Mouse (Mus musculus) embryo, embryonic 11 days (tissue): Measurements from ENCODE around the gene Ppp1r12a.
A peak's percentile ranks its signal among the peaks of the same experiment; 100 is the strongest.

Experiments used
- DNase-seq: peaks from one replicate; pipeline ENCODE4 v3.0.0-alpha.2; 2015

Gene Ppp1r12a

DNA sequence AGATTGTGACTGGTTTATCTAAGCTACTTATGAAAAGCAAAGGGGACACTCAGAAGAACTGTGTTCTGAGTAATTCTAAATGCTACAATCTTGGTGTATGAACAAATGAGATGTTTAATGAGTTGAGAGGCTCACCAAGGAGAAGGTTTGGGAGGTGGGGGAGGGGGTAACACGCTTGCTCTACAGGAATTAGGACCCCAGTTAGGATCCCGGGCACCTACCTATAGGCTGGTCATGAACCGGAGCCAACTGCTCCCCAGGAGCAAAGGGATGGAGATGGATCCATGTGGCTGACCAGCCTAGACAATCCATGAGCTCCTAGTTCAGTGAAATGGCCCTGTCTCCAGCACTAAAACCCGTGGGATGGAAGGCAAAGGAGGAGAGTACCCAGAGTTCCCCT is 130.7 kb downstream of the Ppp1r12a start:
- DNase-seq: no peak

- no peak for DNase-seq
These were observed 131.7 kb downstream of the Ppp1r12a start for GRCm38 (mm10) chr10:108293620-108294195.

DNA sequence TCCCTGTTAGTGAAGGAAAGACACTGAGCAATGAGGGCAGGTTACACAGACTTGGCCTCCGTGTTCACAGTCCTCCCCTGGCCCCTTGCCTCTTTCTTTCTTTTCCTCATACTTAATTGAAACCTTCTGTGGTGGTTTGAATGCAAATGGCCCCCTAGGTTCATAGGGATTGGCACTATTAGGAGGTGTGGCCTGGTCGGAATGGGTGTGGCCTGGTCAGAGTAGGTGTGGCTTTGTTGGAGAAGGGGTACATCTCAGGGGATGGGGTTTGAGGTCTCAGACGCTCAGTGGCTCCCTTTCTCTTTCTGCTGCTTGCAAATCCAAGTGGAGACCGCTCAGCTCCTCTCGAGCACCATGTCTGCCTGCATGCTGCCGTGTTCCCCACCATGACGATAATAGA is 132.8 kb downstream of the Ppp1r12a start:
- no peak for DNase-seq

- no peak for DNase-seq
These were observed 134.5 kb downstream of the Ppp1r12a start for GRCm38 (mm10) chr10:108296446-108296845.

DNA sequence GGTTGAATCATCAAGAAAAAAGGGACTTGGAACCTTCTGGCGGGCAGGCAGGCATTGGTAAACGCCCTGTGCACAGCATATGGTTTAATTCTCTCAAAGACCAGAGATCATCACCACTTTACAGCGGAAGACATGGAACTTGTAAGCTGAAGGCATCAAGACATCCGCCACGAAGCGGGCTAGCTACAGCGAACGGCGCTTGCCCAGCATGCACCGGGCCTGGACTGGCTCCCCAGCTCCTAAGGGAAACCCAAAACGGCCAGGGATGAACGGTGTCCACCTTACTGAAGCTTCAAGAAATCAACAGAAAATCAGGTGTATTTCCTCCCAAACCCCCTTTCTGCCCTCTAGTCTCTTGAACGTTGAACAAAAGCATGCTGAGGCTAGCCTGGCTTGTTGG is 136.3 kb downstream of the Ppp1r12a start:
- no peak for DNase-seq

DNA sequence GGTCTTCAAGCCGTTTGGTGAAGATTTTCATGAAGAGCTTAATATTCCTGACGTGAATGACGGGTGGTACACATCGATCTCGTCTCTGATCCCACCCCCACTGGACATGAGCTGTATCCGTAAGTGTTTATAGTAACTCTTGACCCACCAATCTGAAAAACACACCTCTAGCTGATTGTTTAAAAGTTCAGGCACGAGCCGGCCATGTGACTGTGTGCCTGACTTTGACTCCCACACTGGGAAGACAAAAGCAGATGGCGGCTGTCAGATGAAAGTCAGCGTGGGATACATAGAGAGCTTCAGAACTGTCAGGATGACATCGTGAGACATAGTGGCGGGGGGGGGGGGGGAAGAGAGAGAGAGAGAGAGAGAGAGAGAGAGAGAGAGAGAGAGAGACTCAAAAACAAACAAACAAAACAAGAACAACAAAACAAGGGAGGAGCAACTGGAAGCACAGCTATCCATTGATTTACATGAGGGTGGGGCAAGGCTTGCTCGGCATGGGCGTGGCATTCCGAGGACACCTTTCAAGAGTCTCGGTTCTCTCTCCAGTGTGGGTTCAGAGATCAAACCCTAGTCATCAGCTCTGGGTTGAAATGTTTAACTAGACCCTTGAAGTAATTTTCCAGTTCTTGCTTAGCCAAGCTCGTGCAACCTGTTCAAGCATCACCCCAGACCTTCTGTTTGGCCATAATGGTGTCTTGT is 137.0 kb downstream of the Ppp1r12a start:
- DNase-seq: no peak

DNA sequence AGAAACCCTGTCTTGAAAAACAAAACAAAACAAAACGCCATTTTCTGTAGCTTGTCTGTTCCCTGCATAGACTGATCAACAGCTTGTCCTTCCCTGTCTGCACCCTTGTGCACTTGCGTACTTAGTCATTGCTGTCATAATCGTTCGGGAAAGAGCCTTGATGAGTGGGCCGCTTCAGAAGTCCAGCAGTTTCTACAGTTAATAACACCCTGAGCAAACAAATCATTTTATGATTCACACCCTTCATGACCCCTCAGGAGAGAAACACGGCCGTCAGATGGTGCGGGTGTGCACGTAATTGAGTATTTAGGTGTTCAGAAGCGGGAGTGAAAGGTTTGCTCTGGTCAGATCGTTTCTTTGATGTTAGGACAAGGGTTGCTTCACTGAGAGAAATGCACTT is 137.8 kb downstream of the Ppp1r12a start:
- DNase-seq: no peak

DNA sequence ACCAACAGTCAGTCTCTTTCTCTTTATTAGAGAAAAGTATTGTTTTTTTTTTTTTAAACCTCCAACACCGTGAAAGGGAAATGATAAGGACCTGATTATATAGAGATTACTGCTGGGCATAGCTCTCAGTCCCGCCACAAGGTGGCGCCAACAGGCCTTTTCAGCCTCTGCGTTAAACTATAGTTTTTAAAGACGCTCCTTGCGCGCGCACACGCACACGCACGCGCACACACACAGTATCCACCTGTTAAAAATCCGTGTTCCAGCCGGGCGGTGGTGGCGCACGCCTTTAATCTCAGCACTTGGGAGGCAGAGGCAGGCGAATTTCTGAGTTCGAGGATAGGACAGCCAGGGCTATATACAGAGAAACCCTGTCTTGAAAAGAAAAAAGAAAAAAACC is 138.8 kb downstream of the Ppp1r12a start:
- peak; percentile 91 for DNase-seq

GRCm38 (mm10) chr10:108307772-108308171 is 145.8 kb downstream of the Ppp1r12a start:
- no peak for DNase-seq

DNA sequence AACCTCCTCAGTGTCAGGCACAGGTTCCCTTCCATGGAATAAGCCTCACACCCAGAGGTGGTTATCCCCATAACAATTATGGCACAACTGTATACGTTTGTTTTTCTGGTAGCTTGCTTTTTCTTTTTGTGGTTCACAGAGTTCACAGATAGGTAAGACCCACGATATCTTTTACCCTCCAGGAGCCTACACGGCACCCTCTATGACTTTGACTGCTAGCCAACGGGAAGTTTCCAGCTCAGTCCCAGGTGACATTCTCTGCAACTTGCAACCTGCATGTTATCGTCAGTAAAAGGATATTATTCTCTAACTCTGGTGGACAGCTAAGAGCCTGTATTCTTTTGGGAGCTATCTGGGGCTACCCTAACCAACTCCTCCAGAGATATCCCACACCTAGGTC is 148.2 kb downstream of the Ppp1r12a start:
- DNase-seq: no peak

GRCm38 (mm10) chr10:108311396-108311795 is 149.4 kb downstream of the Ppp1r12a start:
- DNase-seq: no peak

- no peak for DNase-seq
These were observed 151.9 kb downstream of the Ppp1r12a start for GRCm38 (mm10) chr10:108313845-108314244.

DNA sequence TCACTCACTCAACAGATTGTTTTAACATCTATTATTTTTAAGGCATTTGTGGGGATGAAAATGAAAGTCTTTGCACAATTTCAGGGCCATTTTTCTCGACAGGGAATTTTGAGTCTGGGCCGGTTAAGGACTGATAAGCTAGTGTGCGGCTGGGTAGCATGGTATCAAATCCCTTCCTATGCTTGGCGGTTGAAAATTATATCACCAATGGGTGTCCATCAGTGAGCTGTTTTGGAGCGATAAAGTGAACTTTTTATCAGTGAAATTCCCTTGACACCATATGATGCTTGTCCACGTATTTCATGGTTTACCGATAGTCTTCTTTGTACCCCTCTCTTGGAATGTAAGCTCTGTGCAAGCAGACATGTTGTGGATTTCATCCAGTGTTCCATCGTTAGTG is 152.4 kb downstream of the Ppp1r12a start:
- no peak for DNase-seq

GRCm38 (mm10) chr10:108315236-108315635 is 153.2 kb downstream of the Ppp1r12a start:
- no peak for DNase-seq

DNA sequence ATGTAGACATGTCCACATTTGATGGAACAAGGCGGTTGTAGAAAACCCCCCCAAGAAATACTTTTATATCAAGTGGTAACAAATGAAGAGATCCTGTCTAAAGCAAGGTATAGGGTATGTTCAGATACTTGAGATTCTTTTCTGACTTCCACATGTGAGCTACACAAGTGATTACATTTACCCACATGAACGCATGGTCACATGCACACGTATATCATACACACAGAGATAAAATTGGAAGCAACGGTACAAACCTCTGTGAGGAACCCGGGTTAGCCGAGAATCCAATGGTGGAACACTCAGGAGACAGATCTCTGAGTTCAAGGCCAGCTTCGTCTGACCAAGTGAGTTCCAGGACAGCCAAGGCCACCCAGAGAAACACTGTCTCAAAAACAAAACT is 166.4 kb downstream of the Ppp1r12a start:
- DNase-seq: no peak

- no peak for DNase-seq
These were observed 167.0 kb downstream of the Ppp1r12a start for GRCm38 (mm10) chr10:108328983-108329382.

DNA sequence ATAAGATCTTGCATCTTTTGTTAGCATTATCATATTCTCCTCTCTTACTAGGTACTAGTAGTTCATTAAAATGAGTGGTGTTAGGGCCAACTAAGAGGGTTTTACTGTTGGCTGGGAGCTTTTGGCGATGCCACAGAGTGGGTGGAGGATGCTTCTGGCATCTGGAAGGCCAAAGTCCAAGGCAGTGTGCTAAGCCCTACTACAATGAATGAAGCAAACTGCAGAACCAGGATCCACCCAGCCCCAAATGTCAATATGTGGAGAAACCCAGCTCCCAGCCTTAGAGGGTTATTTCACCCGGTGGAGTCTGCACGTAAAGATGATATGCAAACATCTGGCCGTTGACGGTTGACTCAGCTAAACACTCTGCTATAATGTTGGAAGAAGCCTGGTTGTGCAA is 167.8 kb downstream of the Ppp1r12a start:
- DNase-seq: no peak

- no peak for DNase-seq
These were observed 169.0 kb downstream of the Ppp1r12a start for GRCm38 (mm10) chr10:108330964-108331363.

- peak; percentile 91 for DNase-seq
These were observed 170.0 kb downstream of the Ppp1r12a start, which contains the start of gene Pawr for GRCm38 (mm10) chr10:108331784-108332561. Gene Pawr, plus strand, starts transcription at chr10:108332121.

DNA sequence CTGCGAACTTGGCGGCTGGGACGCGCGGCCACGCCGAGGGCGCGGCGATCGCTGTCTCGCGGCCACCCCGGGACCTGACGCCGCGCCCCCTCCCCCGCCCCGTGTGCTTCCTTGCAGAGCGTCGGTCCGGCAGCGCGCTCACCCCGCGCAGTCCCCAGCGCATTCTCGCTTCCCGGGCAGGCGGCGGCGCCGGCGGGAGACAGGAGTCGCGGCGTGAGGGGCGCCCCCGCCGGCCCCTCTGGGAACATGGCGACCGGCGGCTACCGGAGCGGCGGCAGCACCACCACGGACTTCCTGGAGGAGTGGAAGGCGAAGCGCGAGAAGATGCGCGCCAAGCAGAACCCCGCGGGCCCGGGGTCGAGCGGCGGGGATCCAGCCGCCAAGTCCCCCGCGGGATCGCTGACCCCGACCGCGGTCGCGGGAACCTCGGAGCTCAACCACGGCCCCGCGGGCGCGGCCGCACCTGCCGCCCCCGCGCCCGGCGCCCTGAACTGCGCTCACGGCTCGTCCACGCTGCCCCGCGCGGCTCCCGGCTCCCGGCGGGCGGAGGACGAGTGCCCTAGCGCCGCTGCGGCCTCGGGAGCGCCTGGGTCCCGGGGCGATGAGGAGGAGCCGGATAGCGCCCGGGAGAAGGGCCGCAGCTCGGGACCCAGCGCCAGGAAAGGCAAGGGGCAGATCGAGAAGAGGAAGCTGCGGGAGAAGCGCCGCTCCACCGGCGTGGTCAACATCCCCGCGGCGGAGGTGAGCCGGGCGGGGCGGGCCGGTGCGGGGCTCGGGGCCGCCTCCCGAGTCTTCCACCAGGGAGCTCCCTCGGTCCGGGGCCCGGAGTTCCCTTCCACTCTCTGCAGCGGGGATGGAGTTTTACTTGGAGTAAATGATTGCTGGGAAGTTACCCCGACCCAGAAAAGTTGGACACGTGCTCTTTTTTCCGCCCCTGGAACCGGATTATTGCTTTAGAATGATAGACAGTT is 170.9 kb downstream of the Ppp1r12a start:
- peak; percentile 77 for DNase-seq

- DNase-seq: peak; percentile 22
These were observed 171.6 kb downstream of the Ppp1r12a start for GRCm38 (mm10) chr10:108333642-108334041.
